Mouse (Mus musculus): Measurements from ENCODE around the gene Gab2. TPM values are rescaled to one million over a fixed set of nuclear protein-coding genes. Genes with fewer than 3 reads are reported as not detected.

Gab2 gene
- total and polyA plus RNA-seq, 2 experiments from 2014 or later: 12.5 to 26.7 TPM

- Histone ChIP-seq H3K4me3 (ENCODE audit: low read length) (peak overlapping the region; percentile 94), H3K9ac (replicated peaks; ENCODE audit: low read length) (peak overlapping the region; percentile 88), H3K36me3 (ENCODE audit: insufficient read depth, low read length) (no peaks in the 10 kb centered on the region), H3K27me3 (ENCODE audit: insufficient read depth, low read length) (no peaks in the 10 kb centered on the region), H3K9me3 (ENCODE audit: low read length) (no peaks in the 10 kb centered on the region), H3K27ac (peak overlapping the region; percentile 85), H3K4me1 (ENCODE audit: insufficient read depth, low read length) (0 out of 2 replicates have a peak, but pooled peaks cover 5% of the 10 kb centered on the region), H3K4me2 (ENCODE audit: low read depth, low read length) (peak overlapping the region; percentile 85)
- no peak for DNase-seq (ENCODE audit: low spot score)
- WGBS: 1% methylated on average over 25 of the region's 38 CpGs
- no peak for TF ChIP-seq CTCF (IDR thresholded peaks at IDR 0.05; ENCODE audit: low read depth)
- ATAC-seq: peak; percentile 63
Observed at GRCm38 (mm10) chr7:97081959-97082218, 503 bp downstream of the Gab2 start.

- Histone ChIP-seq H3K4me1 (ENCODE audit: insufficient read depth, low read length) (0 out of 2 replicates have a peak, but pooled peaks cover 5% of the 10 kb centered on the region), H3K4me3 (ENCODE audit: low read length) (peak overlapping the region; percentile 94), H3K4me2 (ENCODE audit: low read depth, low read length) (peak overlapping the region; percentile 85), H3K9ac (replicated peaks; ENCODE audit: low read length) (peak overlapping the region; percentile 88), H3K27ac (peak overlapping the region; percentile 85), H3K9me3 (ENCODE audit: low read length) (no peaks in the 10 kb centered on the region), H3K36me3 (ENCODE audit: insufficient read depth, low read length) (no peaks in the 10 kb centered on the region), H3K27me3 (ENCODE audit: insufficient read depth, low read length) (no peaks in the 10 kb centered on the region)
- DNase-seq (ENCODE audit: low spot score) (peak; percentile 61), ATAC-seq (peak; percentile 59)
- no peak for TF ChIP-seq CTCF (IDR thresholded peaks at IDR 0.05; ENCODE audit: low read depth)
- WGBS: under 1% methylated on average over 32 of the region's 40 CpGs
Observed at GRCm38 (mm10) chr7:97082219-97083101, 1.1 kb downstream of the Gab2 start.

DNA sequence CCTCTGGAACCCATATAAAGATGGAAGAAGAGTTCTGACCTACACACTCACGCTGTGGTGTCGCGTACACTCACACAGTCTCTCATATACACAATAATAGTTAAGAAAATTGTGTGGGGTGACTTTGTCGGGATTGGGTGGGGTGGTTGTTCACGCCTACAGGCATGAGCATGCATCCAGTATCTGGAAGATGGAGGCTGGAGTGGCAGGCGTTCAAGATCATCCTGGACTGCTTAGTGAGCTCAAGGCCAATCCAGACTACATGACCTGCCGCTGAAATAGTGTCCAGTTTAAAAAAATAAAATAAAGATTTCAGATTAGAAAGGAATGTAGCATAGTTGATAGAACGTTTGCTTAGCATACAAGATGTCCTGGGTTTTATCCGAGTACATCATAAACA lies 2.2 kb downstream of the Gab2 start:
- H3K4me3 ChIP-seq (ENCODE audit: low read length): no peak overlapping the region
- H3K27ac ChIP-seq: no peak overlapping the region
- no peaks in the 10 kb centered on the region for H3K27me3 ChIP-seq (ENCODE audit: insufficient read depth, low read length)
- H3K36me3 ChIP-seq (ENCODE audit: insufficient read depth, low read length): no peaks in the 10 kb centered on the region
- ATAC-seq (no peak), DNase-seq (ENCODE audit: low spot score) (no peak)
- H3K9me3 ChIP-seq (ENCODE audit: low read length): no peaks in the 10 kb centered on the region
- no peak for TF ChIP-seq CTCF (IDR thresholded peaks at IDR 0.05; ENCODE audit: low read depth)
- 0 out of 2 replicates have a peak, but pooled peaks cover 5% of the 10 kb centered on the region for H3K4me1 ChIP-seq (ENCODE audit: insufficient read depth, low read length)
- no peak overlapping the region for H3K4me2 ChIP-seq (ENCODE audit: low read depth, low read length)
- WGBS: 89% methylated on average over 9 of the region's 9 CpGs
- H3K9ac ChIP-seq (replicated peaks; ENCODE audit: low read length): no peak overlapping the region

GRCm38 (mm10) chr7:97084181-97084580 lies 2.8 kb downstream of the Gab2 start:
- TF ChIP-seq CTCF (IDR thresholded peaks at IDR 0.05; ENCODE audit: low read depth): no peak

GRCm38 (mm10) chr7:97085291-97085690 lies 3.9 kb downstream of the Gab2 start:
- no peak overlapping the region for H3K4me2 ChIP-seq (ENCODE audit: low read depth, low read length)
- H3K4me1 ChIP-seq (ENCODE audit: insufficient read depth, low read length): 0 out of 2 replicates have a peak, but pooled peaks cover 5% of the 10 kb centered on the region
- no peak overlapping the region for H3K9ac ChIP-seq (replicated peaks; ENCODE audit: low read length)
- peak; percentile 68 for TF ChIP-seq CTCF (IDR thresholded peaks at IDR 0.05; ENCODE audit: low read depth)
- 14% methylated on average over 4 of the region's 4 CpGs for WGBS
- peak; percentile 63 for DNase-seq (ENCODE audit: low spot score)
- no peak for ATAC-seq
- H3K36me3 ChIP-seq (ENCODE audit: insufficient read depth, low read length): no peaks in the 10 kb centered on the region
- no peaks in the 10 kb centered on the region for H3K9me3 ChIP-seq (ENCODE audit: low read length)
- H3K27me3 ChIP-seq (ENCODE audit: insufficient read depth, low read length): no peaks in the 10 kb centered on the region
- H3K27ac ChIP-seq: no peak overlapping the region
- H3K4me3 ChIP-seq (ENCODE audit: low read length): no peak overlapping the region

More at GRCm38 (mm10) chr7:97084181-97084580, 2.8 kb downstream of the Gab2 start:
- DNase-seq (ENCODE audit: low spot score) (no peak), ATAC-seq (no peak)
- Histone ChIP-seq H3K9me3 (ENCODE audit: low read length) (no peaks in the 10 kb centered on the region), H3K36me3 (ENCODE audit: insufficient read depth, low read length) (no peaks in the 10 kb centered on the region), H3K4me3 (ENCODE audit: low read length) (no peak overlapping the region), H3K27me3 (ENCODE audit: insufficient read depth, low read length) (no peaks in the 10 kb centered on the region), H3K27ac (no peak overlapping the region), H3K4me1 (ENCODE audit: insufficient read depth, low read length) (0 out of 2 replicates have a peak, but pooled peaks cover 5% of the 10 kb centered on the region), H3K4me2 (ENCODE audit: low read depth, low read length) (no peak overlapping the region), H3K9ac (replicated peaks; ENCODE audit: low read length) (no peak overlapping the region)
- WGBS: 100% methylated on average over 1 of the region's 1 CpGs

GRCm38 (mm10) chr7:97094241-97094640 lies 12.9 kb downstream of the Gab2 start:
- H3K27ac ChIP-seq: no peak overlapping the region
- H3K4me3 ChIP-seq (ENCODE audit: low read length): no peak overlapping the region
- whole genome bisulfite sequencing: 85% methylated on average over 3 of the region's 3 CpGs
- no peaks in the 10 kb centered on the region for H3K9me3 ChIP-seq (ENCODE audit: low read length)
- no peaks in the 10 kb centered on the region for H3K4me1 ChIP-seq (ENCODE audit: insufficient read depth, low read length)
- no peaks in the 10 kb centered on the region for H3K36me3 ChIP-seq (ENCODE audit: insufficient read depth, low read length)
- no peak overlapping the region for H3K4me2 ChIP-seq (ENCODE audit: low read depth, low read length)
- no peaks in the 10 kb centered on the region for H3K27me3 ChIP-seq (ENCODE audit: insufficient read depth, low read length)
- no peak for TF ChIP-seq CTCF (IDR thresholded peaks at IDR 0.05; ENCODE audit: low read depth)
- DNase-seq (ENCODE audit: low spot score): no peak
- no peak overlapping the region for H3K9ac ChIP-seq (replicated peaks; ENCODE audit: low read length)
- ATAC-seq: no peak

GRCm38 (mm10) chr7:97108119-97108518 lies 26.7 kb downstream of the Gab2 start:
- Histone ChIP-seq H3K9me3 (ENCODE audit: low read length) (no peaks in the 10 kb centered on the region), H3K4me1 (ENCODE audit: insufficient read depth, low read length) (no peaks in the 10 kb centered on the region), H3K4me3 (ENCODE audit: low read length) (no peak overlapping the region), H3K4me2 (ENCODE audit: low read depth, low read length) (no peak overlapping the region), H3K27ac (no peak overlapping the region), H3K9ac (replicated peaks; ENCODE audit: low read length) (no peak overlapping the region), H3K36me3 (ENCODE audit: insufficient read depth, low read length) (no peaks in the 10 kb centered on the region), H3K27me3 (ENCODE audit: insufficient read depth, low read length) (no peaks in the 10 kb centered on the region)
- WGBS: 91% methylated on average over 3 of the region's 3 CpGs
- TF ChIP-seq CTCF (IDR thresholded peaks at IDR 0.05; ENCODE audit: low read depth): no peak
- ATAC-seq: no peak
- no peak for DNase-seq (ENCODE audit: low spot score)

Data from hindbrain, postnatal 0 days (tissue).